Mouse (Mus musculus): ENCODE results near the gene Ptprr. TPM values are rescaled to one million over a fixed set of nuclear protein-coding genes. Genes with fewer than 3 reads are reported as not detected.

Ptprr gene
- total RNA-seq, 1 experiment from 2014 or later = 0.23 TPM

DNA sequence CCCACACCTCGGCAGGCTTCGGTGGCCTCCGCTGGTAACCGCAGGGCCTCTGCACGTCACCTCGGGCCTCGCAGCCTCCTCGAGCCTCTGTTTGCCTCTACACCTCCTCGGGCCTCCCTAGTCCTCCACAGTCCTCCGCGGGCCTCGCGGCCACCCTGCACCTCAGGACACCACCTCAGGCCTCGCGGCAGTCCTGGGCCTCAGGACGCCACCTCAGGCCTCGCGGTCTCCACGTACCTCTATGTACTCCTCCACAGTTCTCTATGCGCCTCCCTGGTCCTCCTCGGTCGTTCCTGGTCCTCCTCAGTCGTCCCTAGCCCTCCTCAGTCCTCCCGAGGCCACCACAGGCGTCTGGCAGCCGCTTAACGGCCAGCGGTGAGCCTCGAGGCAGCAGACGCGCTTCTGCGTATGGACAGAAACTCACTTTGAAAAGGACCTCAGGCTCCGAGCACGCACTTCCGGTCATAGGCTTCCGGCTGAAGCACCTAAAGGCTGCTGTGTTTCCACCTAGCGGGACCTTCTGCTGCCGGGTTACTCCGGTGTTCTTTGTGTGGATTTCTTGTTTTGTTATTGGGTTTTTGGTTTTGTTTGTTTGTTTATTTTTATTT lies 96.0 kb downstream of the Ptprr start, which contains the start of gene 4933416C03Rik:
TSS of gene 4933416C03Rik (minus strand) at position 51 of the 608 bp plus-strand sequence.
- no peak for ATAC-seq (replicated peaks; ENCODE audit: low read depth, poor library complexity, severe bottlenecking)

DNA sequence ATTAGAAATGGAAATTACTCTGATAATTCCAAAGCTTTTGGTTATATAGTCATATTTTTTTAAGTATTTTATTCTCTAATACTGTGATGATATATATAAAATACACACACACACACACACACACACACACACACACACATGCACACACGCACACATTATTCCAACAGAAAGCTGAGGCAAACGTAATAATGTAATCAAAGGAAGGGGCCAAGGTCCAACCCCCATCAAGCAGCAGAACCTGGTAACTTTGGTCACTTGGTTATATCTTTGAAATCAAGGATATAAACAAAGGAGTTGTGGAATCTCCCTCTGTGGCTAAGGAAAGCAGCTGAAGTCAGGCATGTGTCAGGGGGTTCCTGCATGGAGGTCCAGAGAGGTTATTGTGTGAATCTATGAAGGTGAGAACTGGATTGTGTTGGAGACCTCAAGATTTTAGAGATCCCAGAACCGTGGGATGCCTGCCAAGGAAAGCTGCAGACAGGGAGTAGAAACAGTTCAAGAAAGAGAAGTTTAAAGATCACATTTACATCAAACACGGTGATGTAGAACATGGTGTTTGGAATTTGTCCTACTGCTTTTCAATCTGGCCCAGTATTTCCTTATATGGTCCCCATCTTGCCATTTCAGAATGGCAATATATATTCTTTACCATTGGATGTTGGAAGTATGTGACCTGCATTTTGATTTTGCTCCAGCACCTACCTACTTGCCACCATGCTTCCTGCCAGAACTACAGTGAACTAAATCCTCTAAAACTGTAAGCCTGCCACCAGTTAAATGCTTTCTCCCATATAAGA lies 98.1 kb downstream of the Ptprr start:
- no peak for ATAC-seq (replicated peaks; ENCODE audit: low read depth, poor library complexity, severe bottlenecking)

DNA sequence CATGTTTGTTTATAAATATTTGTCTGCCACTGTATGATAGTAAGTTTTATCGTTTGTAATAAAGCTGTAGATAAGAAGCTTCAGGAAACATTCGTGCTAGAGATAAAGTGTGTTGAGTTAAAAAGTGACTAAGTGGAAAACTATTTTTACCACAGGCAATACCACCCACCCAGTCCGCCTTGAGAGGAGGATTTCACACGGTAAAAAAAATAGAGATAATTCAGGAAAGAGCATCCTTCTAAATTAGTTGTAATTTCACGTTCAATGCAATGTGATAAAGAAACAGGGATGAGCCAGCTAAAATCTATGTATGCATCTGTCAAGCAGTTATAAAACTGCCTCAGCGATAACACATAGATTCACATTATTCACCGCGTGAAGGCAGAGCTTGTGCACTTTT lies 99.0 kb downstream of the Ptprr start:
- ATAC-seq (replicated peaks; ENCODE audit: low read depth, poor library complexity, severe bottlenecking) = 0 out of 2 replicates have a peak, but pooled peaks have one; percentile 17

DNA sequence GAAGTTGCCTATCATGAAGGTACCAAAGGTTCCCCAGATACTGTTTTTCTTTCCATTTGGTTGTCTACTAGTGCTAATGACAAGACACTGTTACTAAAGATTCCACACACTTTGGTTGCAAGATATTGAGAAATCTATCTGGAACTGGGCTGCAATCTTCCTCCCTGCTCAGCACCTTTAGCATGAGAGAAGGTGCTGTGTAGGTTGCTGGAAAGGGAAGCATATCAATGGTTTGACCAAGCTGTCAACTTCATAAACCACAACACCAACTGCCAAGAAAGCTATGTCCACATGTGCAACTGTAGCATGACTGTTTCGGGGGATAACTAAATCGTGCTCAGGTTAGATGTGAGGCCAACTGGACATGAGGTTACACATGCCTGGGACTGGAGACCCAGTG lies 103.5 kb downstream of the Ptprr start:
- ATAC-seq (replicated peaks; ENCODE audit: low read depth, poor library complexity, severe bottlenecking) = peak; percentile 77

DNA sequence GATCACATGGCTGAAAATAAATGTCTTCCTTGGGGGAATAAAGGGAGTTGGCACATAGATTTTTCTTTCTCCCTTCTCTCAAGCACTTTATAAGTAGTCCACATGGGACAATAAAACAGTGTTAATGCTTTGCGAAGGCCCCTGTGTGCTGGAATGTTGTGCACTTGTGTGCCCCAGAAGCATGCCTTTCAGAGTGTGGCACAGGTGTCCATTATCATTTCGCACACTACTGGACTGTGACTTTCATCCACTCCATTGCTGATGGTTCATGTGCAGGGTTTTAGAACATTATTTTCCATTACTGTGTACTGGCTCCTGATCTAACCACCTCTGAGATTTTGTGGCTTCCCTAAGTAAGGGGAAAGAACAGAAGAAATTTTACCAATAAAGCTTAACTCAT lies 105.8 kb downstream of the Ptprr start:
- ATAC-seq (replicated peaks; ENCODE audit: low read depth, poor library complexity, severe bottlenecking) = no peak

DNA sequence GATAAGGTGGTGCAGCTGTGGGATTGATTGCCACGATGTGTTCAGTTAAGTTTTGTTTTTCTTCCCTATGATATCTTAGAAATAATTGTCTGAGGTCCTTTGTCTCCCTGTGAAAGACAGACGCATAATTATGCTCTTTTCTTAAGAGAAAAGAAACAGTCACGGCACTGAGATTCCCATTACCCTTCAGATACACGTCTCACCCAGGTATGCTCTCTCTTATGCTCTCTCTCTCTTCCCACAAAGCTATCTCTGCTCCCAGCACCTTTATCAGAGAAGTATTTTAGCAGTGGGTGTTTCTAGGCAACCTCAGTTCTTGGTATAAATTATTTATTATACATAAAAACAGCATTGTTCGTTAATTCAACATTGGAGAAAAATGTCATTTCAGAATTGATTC lies 107.4 kb downstream of the Ptprr start:
- ATAC-seq (replicated peaks; ENCODE audit: low read depth, poor library complexity, severe bottlenecking) = no peak

DNA sequence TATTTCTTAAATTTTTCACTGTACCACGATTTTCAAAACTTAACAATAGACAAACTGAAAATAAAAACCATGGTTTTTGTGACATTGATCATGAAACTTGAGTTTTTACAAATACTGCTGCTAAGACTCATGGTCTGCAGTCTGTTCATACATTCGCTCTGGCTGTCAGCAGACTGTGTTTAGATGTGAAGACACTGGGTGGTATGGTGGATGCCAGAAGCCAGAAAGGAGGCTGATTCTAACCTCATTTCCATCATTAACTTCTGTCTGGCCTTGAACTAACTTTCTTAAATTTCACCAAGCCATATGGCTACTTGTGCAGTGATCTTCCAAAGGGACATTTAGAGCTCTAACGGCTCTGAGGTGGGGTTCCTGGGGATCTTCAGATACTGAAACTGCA lies 112.4 kb downstream of the Ptprr start:
- no peak for ATAC-seq (replicated peaks; ENCODE audit: low read depth, poor library complexity, severe bottlenecking)

DNA sequence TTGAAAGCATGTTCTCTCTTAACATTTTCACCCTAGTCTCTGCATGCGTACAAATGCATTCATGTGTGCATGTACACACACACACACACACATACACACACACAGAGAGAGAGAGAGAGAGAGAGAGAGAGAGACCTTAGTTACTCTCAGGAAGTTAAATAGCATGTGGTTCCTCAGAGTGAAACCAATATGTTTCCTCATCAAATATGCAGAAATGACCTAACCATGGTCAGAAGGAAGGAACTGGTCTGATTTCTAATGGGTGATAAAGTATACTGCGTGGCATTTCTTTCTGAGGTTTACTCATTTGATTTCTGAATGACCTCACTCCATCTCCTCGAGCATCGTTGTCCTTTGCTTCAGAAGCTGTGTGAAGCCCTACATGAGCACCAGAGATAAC lies 113.2 kb downstream of the Ptprr start:
- ATAC-seq (replicated peaks; ENCODE audit: low read depth, poor library complexity, severe bottlenecking) = peak; percentile 82

DNA sequence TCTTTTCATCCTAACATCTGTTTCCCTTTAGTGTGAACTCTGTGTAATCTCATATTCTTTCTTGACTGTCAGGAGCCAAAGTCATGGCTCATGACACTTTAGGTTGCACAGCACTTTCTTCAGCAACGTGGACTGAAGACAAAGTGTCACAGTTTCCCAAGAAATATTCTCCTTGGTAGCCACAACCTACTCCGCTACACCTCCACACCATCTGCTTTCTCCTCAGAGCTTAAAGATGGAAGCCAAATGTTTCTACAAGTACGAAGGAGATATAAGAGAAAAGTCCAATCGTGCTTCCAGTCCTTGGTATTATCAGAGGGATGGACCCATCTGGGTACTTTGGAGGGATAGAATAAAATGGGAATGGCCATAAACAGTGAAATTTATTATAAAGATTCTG lies 114.2 kb downstream of the Ptprr start:
- no peak for ATAC-seq (replicated peaks; ENCODE audit: low read depth, poor library complexity, severe bottlenecking)

DNA sequence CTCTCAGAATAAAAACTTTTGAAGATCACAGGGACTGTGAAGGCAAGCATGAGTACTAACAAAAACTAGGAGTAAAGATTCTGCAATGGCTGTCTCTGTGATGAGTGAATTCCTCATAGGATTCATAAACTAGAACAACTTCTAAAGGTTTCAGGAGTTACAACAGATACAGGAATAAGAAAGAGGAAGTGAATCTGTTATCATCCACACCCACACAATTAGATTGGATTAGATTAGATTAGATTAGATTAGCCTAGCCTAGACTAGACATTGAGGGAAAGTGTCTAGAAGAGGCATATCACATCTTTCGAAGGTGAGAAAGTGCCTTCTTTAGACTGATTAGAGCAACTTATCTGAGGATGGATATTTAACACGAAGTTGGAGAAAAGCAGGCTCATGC lies 117.2 kb downstream of the Ptprr start:
- peak; percentile 47 for ATAC-seq (replicated peaks; ENCODE audit: low read depth, poor library complexity, severe bottlenecking)

DNA sequence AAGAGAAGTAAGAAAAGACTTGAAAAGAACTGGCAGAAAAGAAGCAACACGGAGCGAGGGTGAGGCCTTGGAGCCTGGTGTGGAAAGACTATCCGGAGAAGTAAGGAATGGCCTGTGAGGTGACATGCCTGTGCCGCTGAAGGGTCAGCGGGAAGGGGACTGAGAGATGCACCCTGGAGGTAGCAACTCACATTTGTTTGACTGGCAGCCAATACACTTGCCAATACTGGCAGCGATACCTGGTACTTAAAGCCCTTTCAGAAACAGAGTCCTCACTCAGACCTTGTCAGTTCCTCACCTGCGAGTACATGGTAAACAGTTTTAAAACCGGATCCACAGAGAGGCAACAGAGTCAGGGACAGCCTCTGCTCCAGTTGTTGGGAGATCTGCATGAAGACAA lies 122.2 kb downstream of the Ptprr start:
- no peak for ATAC-seq (replicated peaks; ENCODE audit: low read depth, poor library complexity, severe bottlenecking)

DNA sequence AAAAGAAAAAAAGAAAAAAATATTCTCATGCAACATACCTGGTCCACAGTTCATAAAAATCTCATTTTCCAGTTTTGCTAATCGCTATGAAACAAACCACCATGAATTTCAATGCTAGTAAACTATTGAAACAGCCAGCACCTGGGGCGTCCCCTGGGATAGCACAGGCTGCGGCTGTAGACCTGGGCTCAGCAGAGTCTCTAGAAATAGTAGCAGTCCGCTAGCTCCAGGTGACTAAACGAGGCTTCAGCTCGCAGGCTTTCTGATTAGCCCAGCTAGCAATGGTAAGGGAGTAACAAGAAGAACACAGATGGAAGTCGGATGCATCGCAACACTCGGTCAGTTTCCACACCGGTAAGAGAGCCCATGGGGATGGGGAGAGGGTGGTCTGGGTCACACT lies 125.7 kb downstream of the Ptprr start:
- no peak for ATAC-seq (replicated peaks; ENCODE audit: low read depth, poor library complexity, severe bottlenecking)

DNA sequence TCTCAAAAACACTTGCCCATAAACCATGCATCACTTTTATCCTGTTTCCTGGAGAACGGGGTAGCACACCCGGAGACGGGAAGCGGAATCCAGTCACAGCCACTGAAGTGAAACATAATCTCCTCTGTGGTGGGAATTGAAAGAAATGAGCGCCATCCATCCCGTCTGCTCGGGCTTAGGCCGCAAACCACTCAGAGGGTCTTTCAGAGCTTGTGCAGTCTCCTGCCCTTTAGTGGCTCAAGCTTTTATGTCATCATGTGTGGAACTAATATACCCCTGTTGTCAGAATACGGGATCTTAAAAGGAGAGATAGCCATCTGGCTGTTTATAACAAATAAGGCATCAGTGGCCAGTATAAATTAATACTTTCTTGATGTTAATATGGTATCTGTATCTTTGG lies 128.1 kb downstream of the Ptprr start:
- no peak for ATAC-seq (replicated peaks; ENCODE audit: low read depth, poor library complexity, severe bottlenecking)

DNA sequence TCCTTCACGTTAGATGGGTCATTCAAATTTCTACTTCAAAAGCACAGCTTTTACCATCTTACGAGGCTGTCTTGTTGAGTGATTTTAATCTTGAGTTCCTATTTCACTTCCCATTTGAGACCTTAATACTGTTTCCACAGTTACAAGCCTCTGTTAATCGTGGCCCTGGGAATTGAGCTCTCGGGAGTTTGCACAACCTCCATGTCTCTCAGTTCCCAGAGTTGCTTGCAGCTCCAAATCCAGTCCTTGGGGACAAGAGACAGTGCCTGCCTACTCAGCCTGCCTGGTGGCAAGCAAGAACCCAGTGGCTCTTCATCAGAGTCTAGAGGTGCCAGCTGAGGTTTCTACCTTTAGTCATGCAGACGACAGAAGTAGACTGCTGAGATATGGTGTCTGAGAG lies 136.7 kb downstream of the Ptprr start:
- ATAC-seq (replicated peaks; ENCODE audit: low read depth, poor library complexity, severe bottlenecking) = no peak

DNA sequence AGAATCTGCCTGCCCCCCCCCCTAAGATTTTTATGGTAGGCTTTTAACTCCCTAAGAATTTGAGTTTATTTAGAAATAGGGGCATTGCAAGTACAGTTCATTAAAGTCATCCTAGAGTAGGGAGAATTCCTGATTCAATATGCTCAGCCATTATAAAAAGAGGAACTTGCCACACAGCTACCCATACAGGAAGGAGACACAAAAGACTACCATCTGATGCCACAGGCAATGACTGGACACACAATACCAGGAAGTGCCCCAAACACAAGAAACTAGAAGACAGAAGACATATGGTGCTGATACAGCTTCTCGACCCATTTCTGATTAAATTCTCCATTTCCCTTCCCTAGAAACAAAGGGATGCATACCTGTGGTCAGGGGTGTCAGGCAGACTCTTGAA lies 138.7 kb downstream of the Ptprr start:
- peak; percentile 98 for ATAC-seq (replicated peaks; ENCODE audit: low read depth, poor library complexity, severe bottlenecking)

DNA sequence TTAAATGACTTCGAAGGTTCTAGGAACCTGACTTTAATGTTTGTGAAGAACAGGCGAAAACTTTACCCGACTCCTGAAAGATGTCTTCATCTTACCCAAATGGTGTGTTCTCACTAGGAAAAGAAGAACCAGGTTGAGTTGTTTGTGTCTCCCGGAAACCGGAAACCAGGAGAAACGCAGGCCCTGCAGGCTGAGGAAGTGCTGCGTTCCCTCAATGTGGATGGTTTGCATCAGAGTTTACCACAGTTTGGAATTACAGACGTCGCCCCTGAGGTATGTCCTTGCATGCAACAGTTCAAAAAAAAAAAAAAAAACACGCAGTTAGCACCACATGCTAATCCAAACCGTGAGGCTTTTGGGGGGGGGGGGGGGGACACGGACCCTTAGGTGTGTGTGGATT lies 144.3 kb downstream of the Ptprr start:
- 0 out of 2 replicates have a peak, but pooled peaks have one; percentile 22 for ATAC-seq (replicated peaks; ENCODE audit: low read depth, poor library complexity, severe bottlenecking)

DNA sequence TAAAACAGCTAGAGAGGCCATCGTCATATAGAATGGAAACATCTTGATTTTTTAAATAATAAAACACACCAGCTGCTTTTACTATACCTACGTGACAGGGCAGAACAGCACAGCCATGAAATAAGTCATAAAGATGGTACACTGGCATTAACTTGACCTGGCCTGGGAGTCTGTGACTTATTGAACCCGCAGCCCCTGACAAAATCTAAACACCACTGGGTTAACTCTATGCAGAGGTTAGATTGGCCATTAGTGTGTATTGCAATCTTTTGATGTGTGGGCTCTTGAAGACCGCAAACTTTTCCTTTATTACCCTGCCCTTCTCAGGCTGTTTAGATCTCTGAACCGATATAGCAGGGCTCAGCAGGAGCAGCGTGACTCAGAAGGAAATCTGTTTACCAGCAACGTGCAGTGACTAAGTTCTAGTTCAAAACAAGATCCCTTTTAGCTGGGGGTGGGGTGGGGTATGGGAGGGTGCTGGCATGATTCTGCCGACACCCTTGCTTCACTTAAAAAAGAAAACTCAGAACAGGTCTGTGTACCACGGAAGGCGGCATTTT lies 157.4 kb downstream of the Ptprr start:
- peak; percentile 77 for ATAC-seq (replicated peaks; ENCODE audit: low read depth, poor library complexity, severe bottlenecking)

DNA sequence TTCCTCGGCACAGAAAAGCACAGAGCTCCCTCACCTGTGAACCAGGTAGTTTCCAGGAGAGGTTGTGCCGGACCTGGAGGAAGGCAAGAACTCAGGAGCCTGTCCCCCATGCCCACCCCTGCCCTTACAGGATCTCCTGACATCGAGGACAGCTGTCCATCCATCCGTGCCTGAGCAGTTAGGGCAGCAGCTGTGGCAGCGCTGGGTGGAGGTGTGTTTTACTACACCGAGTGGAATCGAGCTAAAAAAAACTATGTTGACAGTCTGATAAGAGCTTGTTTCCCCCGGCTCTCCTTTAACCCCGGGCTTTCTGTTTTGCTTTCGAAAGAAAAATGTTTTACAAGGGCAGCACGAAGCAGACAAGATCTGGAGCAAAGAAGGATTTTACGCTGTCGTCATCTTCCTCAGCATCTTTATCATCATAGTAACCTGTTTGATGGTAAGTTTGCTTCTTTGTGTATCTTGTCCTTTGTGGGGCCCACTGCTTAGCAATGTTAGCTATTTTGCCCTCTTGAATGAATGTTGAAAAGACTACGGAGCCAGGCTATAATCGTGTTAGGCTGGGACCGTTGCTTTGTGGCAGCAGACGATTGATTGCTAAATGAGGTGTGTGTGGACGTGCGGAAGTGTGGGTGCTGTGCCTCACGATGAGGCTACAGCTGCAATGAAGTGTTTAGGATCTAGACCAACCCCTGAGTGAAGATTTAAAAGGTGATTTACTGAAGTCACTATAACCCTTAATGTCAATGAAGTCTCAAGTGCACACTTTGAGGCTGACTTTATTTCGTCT lies 159.6 kb downstream of the Ptprr start:
- peak; percentile 39 for ATAC-seq (replicated peaks; ENCODE audit: low read depth, poor library complexity, severe bottlenecking)

DNA sequence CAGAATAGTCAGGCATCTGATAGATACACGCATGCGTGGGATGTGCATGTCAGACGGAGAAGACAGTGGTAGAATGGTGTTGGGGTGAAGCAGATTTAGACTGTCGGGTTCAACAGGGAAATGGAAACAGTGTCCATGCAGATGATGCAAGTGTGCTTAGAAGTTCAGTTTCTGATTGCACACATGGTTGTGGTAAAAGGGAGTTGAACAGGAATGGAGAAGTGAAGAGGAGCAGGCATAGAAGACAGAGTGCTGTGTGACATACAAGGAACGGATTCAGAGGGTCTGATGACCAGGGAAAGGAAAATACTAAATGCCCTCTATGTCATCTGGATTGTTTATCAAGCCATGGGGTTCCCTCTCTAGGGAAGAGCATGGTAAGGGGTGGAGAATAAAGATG lies 163.2 kb downstream of the Ptprr start:
- ATAC-seq (replicated peaks; ENCODE audit: low read depth, poor library complexity, severe bottlenecking) = peak; percentile 83

DNA sequence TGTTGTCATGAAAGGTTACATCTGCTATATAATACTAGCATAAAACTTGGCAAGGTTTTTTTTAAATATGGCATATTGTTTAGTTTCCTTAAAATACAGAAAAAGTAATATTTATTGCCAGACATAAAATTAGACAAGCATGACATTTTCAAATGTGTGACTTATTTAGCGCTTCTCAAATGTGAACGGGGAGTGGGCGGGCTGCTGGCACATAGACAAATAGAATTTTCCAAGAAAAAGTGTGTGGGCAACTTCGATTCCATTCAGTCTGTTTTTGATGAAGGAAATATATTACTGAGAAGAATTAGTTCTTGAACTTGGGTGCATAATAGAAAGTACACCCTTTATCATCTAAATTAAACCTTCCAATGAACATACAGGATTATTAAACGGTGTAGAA lies 164.2 kb downstream of the Ptprr start:
- ATAC-seq (replicated peaks; ENCODE audit: low read depth, poor library complexity, severe bottlenecking) = no peak

DNA sequence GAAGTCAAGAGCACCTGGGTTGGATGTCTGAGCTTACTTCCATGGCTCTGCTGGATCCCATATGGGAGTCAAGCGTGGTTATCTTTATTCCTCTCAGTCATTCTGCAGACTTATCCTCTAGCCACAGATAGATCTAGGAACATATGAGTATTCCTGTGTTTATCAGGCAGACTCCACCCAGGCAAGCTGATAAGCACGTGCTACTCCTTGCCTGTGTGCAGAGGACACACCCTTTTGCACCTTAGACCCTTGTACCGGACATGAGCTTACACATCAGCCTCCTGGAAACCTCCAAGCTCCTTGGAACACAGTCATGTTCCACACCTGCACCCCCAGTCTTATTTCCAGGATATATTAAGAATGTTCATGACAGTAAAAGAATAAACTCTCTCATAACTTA lies 165.2 kb downstream of the Ptprr start:
- no peak for ATAC-seq (replicated peaks; ENCODE audit: low read depth, poor library complexity, severe bottlenecking)

All from common myeloid progenitor, adult 5-6 weeks (primary cell).